Mouse (Mus musculus) thymus, postnatal 36 days (tissue): ENCODE data around the gene Ndufa8.

Experiments
- DNase-seq, 2 experiments: peaks; one replicate each; pipeline ENCODE4 v3.0.0; 2022; ENCODE audit warnings: mixed read lengths in 2 of 2

Ndufa8 gene

DNA sequence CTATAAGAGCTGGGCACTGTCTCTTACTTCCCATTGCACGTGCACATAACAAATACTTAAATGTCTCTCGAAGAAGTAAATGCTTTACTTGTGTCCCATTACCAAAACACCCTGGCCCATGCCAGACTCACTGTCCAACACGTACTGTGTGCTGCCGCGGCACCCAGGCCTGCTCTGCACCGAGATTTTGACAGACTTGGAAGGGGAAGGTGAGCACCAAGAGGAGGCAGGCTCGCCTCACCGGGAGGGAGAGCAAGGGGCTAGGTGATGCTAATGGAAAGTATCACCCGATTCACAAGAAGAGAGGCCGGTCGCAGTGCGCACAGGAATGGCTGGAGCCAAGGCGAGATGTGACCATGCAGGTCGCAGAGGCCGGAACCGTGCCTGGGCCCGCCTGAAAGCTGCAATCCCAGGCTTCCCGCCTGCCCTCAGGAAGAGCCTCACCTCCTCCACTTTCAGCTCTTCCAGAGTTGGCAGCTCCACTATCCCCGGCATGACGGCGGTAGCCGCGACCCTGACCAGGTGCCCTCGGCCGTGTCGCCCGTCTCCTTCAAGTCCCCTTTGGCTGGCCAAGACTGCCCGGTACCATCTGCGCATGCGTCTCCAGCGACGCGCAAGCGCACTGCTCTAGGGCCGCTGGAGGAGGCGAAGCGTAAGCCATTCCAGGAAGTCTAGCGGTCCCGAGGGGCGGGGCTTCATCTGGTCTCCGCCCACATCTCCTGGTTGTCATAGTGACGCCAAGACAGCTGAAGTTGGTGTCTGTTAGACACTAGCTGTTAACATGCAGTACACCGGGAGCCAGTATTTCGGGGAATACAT lies at the start of gene Ndufa8, which contains the start of gene Morn5:
Ndufa8 (minus strand) TSS at position 659 of the 819 bp plus-strand sequence.
Morn5 (plus strand) TSS at position 711 of the 819 bp plus-strand sequence.
- DNase-seq, result peak; percentile 98

DNA sequence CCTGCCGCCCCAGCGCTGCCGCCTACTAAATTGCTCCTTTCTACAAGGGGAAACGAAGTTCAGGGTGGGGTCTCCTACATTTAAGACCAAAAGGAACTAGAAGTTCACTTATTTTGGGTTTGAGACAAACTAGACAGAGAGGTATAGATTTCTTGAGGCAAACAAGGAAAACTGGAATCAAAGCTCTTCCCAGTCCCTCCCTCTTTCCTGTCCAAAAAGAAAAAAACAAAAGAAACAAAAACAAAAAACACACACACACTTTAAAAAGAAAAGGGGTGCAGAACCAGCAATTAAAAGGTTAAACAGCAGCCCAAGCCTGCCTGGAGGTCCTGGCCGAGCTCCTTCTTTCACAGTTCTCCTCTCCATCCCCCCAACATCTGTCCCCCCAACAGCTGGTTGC lies 48.8 kb upstream of the Ndufa8 start:
- no peak for DNase-seq

DNA sequence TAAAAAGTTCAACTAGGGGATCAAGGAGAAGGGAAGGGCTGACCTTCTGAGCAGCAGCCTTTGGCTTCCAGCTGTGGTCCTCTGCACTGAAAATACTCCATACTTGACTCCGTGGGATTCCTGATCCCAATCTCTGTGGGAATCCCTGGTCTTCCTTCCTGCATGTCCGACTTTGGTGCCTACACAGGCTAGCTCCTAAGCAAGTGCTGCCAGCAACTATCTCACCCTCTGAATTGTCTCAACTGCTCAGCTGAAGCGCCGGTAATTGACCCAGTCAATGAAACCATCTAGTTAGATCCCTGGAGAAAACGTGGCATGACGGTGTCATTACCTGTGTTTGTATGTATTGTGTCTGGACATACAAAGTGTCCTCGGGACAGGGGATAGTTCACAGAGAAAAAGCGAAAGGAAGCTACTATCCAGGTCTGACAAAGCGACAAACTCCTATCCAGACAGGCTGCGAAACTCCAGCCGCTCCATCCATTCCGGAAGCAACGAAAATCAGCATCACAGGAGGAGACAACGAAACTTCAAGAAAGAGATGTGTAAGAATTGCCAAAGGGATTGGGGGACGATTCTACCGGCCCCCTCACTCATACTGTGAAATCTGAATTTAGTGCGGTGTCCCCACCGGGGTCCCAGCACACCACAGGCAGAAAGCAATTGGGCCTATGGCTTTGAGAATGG lies 48.1 kb upstream of the Ndufa8 start:
- DNase-seq, result no peak

DNA sequence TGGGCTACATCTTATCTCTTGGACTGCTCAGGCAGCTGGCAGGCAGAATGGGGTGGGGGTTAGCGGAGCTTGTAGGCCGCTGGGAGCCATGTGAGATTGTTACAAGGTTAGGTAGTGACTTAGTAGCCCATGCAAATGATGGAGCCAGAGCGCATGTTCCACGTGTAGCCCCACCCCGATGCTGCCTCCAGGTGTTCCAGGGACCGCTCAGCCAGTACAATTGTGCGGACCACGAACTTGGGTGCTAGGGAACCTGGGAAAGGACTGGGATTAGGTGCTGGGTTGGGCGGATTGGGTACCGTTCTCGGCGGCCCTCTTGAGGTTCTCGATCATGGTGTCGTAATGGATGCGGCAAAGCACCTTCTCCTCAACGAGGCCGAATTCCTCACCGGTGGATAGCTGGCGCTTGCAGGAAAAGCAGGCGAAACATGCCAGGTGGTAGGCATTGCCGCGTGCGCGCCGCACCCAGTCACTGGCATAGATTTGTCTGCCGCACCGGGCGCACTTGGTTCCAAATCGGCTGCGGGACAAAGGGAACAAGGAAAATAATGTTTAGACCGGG lies 44.8 kb upstream of the Ndufa8 start:
- no peak for DNase-seq

DNA sequence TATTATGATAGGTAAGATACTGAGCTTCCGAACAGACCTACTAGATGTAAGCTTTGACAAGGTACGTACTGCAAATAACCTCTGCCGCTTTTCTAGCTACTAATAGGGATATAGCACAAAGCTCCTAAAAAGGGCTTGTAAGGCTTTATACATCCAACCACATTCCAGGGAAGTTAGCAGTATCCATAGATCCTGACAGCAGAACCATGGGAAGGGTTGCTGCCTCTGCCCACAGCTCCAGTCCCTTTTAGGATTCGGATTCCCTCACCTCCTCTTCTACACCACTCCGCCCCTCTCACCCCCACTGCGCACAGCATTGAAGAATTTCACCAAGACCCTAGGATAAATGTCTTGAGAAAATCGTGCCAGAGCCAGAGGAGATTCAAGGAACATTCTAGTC lies 44.1 kb upstream of the Ndufa8 start:
- DNase-seq, result no peak

DNA sequence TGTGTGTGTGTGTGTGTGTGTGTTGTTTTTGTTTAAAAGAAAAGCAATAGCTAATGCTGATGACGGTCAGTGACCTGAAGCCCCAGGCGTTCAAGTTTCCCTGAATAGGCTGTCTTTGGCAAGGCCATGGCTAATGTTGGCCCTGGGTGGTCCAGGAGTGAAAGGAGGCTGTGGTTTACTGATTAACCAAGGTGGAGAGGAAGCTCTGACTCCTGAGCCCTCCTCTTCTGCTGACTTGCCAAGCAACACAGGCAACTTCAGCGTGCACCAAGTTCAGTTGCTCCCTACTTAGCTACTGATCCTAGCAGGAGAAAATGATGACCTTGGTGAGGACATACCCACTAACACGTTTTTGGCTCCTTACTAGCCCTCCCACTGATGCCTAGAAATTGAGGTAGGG lies 43.5 kb upstream of the Ndufa8 start:
- DNase-seq, result no peak

DNA sequence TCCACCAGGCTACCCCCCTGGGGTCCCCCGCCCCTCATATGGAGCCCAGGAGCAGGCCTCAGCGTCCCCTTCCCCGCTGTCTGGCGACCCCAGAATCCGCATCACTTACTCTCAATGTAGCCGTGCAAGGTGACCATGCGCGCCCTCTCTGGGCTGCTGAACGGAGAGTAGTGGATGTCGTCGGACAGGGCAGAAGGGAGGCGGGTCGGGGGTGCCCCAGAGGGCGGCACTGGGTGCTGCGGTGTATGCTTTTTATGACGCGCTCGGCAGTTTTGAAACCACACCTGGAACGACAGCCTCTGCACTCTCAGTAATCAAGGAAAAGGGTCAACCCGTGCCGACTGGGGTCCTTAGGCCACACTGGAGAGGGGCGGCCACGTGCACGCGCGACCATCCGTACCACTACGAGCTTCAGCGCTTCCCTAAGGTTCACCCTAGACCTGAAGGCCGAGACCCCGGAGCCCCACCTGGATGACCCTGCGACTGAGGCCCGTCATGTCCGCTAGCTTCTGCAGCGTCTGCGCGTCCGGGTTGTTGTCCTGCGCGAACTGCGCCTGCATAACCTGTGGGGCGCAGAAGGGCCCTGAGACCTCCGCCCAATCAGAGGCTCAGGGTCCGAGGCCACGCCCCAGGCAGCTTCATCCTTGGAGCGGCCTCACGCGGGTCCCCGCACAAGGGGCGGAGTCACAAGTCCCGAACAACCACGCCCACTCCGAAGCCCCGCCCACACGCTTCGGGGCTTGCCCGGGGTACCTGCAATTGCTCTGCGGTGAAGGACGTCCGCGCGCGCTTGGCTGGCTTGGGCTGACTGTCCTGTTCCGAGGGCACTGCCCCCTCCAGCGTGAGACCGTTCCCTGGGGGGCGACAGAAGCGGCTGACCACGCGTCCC lies 41.9 kb upstream of the Ndufa8 start:
- peak; percentile 64 to 72 for DNase-seq

DNA sequence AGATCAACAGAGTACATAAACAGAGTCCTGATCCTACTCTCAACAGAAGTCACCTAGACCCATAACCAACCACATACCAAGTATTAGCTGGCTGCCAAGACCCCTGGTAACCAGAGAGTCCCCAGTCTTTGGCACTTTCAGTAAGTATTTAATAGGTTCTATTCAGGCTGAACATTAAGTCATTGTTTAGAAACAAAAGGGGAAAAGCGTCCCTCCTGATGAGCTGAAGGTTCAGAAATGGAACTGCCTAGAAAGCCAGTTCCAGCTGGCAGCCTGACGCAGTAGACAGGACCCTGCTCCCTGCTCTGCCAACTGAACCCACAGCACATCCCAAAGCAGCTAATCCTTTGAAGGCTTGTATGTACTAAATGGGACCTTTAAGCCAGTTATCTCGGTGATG lies 40.0 kb upstream of the Ndufa8 start:
- DNase-seq, result no peak

DNA sequence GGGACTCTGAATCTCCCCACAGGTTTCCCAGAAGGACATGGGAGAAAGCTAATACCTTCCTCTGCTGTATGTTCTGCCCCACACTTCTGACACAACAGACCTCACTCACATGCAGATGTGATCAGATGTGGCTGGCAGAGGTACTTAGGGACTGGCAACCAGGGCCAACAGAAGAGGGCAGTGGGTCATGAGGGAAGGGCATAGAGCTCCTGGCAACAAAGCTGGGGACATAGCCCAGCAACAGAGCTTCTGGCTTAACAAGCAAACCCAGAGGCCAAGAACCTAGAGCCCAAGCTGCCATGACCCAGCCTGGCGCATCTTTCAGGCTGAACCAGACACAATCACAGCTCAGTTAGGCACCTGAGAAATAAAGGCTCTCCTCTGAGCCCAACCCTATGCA lies 35.8 kb upstream of the Ndufa8 start:
- no peak for DNase-seq

DNA sequence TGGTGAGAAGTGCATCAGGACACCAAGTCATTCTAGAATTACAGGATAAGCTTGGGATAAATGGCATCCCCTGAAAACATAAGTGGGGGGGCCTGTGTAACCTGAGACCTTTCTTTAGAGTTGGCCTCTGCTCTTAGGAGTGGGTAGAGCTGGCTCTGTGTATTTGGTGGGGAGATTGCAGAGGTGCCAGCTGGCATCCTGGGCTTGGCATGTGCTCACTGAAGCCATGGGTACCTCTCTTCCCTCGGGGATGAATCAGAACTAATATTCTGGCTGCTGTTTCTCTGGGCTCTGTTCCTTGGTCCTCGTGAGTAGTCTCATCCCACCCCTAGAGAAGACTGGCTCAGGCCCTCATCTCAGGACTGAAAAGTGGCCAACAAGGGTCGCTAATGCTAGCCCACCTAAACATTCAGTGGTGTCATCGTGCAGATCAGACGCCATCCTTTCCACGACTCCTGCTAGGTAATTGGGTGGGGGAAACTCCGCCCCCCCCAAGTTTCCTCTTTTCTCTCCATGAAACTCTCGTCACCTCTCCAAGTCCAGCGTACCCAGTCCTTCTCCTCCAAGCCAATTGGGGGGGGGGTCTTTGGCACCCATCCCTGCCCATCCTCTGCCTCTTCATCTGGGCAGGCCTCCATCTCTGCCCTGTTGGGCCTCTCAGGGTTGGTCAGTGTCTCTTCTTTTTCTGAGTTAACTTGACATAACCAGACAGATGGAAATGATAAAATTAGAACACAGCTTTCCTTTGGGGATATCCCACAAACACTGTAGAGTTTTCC lies 33.8 kb upstream of the Ndufa8 start:
- no peak for DNase-seq

DNA sequence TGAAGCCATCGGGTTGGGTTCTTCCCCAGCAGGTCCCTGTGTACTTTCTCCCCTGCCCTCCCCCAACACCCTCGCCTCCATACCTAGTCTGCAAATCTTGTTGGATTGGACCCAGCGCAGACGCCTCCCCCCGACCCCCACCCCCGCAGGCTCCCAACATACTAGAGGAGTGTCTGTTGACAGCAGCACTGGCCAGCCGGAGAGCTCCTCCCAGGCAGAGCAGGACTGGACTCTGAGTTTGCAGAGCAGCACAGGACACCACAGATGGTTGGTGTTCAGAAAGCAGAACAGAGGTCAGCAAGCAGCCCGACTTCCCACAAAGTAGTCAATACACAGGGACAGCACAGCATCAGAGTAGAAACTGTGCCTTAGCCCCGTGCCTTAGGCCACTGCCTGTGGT lies 32.2 kb upstream of the Ndufa8 start:
- DNase-seq, result no peak

DNA sequence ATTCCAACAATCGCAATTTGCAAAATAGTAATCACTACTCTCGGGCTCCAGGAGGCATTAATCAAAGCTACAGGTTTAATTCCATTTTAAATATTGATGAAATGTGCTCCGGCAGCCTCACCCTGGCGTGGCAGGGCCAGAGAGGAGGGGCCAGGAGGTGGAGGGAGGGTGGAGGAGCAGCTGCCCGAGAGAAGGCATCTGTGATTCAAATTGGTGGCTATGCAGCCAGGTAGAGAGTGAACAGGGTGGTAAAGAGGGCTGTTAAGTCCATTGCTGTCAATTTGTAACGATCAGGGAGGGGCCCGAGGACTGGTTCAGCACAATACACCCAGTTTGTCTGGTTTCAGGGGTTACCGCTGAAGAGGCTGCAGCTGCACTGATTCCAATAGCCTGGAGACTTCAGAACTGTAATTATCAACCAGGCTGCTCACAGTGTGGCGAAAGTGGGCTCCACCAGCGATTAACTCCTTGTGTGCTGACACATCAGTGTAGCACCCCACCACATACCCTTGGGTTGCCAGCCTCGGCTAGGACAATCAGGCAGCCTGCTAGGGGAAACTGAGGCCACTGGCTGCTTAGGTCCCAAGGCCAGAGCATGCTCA lies 28.1 kb upstream of the Ndufa8 start:
- DNase-seq, result no peak

DNA sequence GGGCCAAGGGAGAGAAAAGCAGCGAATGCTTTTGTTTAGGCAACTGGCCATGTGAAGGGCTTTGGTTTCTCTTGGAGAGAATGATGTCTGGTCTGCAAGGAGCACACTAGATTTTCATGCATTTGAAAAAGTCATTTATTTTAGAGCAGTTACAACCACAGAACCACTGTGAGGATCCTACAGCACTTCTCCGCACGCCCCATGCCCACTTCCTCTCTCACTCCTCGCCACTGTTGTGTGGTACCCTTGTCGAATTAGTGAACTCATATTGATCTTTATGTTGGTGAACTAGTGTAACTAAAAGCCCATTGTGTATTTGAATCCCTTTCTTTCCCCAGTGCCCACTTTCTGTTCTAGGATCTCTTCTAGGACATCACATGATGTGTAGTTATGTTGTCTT lies 26.0 kb upstream of the Ndufa8 start:
- no peak for DNase-seq

DNA sequence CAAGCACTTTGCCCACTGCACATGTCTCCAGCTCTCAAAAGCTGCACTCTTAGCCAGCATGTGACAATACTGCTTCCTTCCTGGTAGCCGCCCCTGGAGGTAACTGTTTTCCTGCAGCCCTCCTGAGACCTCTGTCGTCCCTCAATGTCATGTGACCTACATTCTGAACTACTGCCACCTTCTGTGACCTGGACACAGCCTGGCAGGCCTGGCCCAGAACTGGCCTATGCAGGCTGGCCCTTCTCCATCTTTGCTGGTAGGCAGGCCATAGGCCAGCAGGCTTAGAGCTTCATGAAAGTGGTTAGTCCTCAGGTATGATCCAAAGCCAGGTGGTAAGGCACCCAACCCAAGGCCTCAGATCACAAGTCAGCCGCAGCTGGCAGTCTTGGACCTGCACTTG lies 24.6 kb upstream of the Ndufa8 start:
- no peak for DNase-seq

DNA sequence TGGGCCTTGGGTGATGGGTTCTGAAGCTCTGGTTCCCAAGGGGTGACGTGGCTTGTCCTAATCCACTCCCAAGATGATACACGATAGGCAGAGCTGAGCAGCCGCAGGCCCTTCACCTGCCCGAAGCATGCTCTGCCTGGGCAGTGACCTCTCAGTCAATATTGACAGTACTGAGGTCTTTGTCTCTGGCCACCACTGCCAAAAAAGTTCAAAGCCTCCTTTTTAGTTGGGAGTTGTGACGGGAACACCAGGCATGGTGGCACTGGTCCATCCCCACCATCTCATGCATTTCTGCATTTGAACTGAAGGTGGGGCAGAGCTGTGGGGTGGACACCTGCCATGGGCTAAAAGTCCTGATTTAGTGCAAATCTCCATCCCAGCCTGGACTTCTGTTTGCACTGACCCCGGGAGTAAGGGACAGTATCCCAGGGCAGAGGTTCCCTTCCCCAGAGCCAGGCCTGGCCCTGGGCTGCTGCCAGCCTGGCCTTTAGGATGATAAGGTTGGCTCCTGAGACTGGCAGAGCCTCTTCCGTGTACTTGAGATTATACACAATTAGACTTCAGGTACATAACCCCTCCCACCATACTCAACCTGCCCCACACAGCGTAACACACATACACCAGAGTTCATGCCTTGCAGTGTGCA lies 22.6 kb upstream of the Ndufa8 start:
- no peak for DNase-seq

DNA sequence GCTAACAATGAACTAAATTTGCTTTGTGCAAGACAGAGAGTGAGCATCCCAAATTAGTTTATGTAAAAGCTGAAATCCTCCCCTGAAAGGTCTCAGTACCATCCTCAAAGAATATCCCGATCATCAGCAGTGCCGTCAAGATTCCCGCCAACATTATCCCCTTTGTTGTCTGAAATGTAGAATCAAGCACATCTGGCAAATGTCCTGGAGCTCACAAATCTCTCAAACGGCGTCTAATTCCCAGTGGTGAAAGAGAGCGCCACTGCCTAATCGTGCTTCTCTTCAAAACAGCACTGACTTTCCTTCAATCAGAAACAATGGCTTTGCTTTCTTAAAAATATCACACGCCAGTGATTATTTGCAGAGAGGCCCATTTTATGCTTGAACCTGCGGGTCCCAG lies 17.9 kb upstream of the Ndufa8 start:
- no peak for DNase-seq

DNA sequence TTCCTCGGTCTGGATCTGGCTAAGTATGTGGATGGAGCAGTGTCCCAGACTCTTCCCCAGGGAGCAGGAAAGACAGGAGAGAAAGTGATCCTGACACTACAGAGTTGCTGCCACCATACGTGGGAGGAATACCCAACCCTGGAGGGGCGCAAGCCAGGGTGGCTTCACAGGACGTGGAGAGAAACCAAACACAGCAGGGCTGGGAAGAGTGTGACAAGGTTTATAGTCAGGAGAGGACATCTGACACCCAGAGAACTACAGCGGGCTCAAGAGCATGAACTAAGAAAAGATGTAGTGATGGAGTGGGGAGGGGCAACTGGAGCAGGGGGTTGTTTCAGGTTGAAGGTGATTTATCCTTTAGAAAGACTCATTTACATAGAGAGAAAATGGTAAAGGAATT lies 12.2 kb upstream of the Ndufa8 start:
- DNase-seq, result no peak

DNA sequence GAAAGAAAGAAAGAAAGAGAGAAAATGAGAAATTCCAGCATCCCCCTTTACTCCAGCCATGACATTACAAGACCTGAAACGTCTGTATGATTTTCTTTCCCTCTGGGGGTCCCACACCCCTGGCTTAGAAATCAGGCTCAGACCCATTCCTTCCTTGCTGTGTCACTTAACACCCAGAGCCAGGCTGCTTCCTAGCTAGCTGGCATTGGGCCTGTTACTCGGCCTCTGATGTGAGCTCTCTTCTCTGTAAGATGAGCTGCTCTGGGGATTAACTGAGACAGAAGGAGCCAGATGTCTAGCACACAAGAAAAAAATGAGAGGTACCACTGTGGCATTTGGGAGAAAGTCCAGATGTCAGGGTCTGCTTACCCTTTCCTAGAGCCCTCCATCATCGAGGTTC lies 7.0 kb upstream of the Ndufa8 start:
- no peak for DNase-seq

DNA sequence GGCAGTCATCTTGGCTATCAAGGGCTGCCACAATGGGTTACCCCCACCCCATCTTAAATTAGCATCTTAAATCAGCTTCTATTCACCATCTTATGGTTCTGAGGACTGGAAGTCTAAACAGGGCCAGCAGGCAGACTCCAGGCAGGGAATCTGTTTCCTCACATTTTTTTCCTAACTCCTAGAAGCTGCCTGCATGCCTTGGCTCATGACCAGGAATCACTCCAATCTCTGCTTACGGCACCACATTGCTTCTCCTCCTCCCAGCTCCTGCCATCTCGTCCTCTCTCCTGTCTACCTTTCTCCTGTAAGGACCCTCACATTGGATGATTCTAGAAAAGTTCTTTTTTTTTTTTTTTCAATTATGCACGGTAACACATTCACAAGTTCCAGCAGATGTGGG lies 4.0 kb upstream of the Ndufa8 start:
- no peak for DNase-seq

DNA sequence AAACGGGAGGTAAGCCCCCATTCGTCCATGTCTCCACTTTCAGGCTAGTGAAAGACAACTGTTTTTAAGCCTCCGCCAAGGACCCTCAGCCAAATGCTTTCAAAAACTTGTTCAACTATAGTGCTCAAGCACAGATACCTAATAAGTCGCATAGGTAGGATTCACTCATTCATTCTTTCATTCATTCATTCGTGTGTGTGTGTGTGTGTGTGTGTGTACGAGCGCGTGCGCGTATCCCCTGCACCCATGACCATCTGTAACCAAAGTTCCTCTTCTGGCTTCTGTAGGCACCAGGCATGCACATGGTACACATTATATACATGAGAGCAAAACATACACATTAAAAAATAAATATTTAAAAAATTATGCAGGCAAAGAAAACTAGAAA lies 355 bp upstream of the Ndufa8 start:
- DNase-seq, result no peak

DNA sequence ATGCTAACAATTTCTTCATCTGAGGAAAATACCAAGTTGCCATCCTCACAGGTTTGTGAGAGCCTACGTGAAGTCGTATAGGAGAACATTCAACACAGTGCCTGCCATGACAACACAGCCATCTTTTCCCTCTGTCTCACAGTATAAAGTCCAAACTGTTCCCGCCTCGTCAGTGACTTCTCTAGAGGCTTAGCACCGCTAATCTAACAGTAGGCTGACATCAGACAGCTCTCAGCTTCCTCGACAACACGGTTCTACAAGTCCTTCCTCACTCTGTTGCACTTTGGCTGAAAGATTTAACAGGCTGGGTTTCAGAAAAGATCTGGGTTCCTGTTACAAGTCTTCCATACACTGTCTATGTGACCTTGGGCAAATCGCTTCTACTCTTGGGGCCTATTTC lies 1.0 kb downstream of the Ndufa8 start:
- no peak for DNase-seq
